Mouse (Mus musculus): ENCODE data around the gene Rdm1.
"Not testable (repeated sequence)": the region's sequence is repeated elsewhere in the genome, so short reads cannot be mapped to it uniquely, and the experiment has no call there.

The Rdm1 gene

GRCm38 (mm10) chr11:101626995-101627856, at the start of gene Rdm1:
Rdm1 (plus strand) TSS chr11:101627195.
- peak; percentile 94 for DNase-seq (ENCODE audit: low read depth)

GRCm38 (mm10) chr11:101581081-101581764, 45.8 kb upstream of the Rdm1 start:
- DNase-seq (ENCODE audit: low read depth): no peak

GRCm38 (mm10) chr11:101582054-101583035, 44.6 kb upstream of the Rdm1 start, which contains the start of gene Tmem106a:
Tmem106a (plus strand) TSS chr11:101582242.
- peak; percentile 87 for DNase-seq (ENCODE audit: low read depth)

GRCm38 (mm10) chr11:101583205-101583604, 43.8 kb upstream of the Rdm1 start:
- no peak for DNase-seq (ENCODE audit: low read depth)

GRCm38 (mm10) chr11:101585031-101585430, 42.0 kb upstream of the Rdm1 start:
- DNase-seq (ENCODE audit: low read depth): not testable (repeated sequence)

GRCm38 (mm10) chr11:101585805-101586204, 41.2 kb upstream of the Rdm1 start:
- DNase-seq (ENCODE audit: low read depth): no peak

- DNase-seq (ENCODE audit: low read depth): no peak
Measured at GRCm38 (mm10) chr11:101587676-101588075, 39.3 kb upstream of the Rdm1 start.

- DNase-seq (ENCODE audit: low read depth): no peak
Measured at GRCm38 (mm10) chr11:101588868-101589267, 38.1 kb upstream of the Rdm1 start.

- DNase-seq (ENCODE audit: low read depth): peak; percentile 86
Measured at GRCm38 (mm10) chr11:101589444-101589843, 37.6 kb upstream of the Rdm1 start.

- no peak for DNase-seq (ENCODE audit: low read depth)
Measured at GRCm38 (mm10) chr11:101589989-101590624, 36.9 kb upstream of the Rdm1 start.

- DNase-seq (ENCODE audit: low read depth): no peak
Measured at GRCm38 (mm10) chr11:101599156-101599555, 27.8 kb upstream of the Rdm1 start, which contains the start of gene Gm11634. Gm11634 (minus strand) TSS chr11:101599256.

- DNase-seq (ENCODE audit: low read depth): peak; percentile 89
Measured at GRCm38 (mm10) chr11:101602491-101602890, 24.5 kb upstream of the Rdm1 start.

GRCm38 (mm10) chr11:101604116-101604515, 22.9 kb upstream of the Rdm1 start:
- no peak for DNase-seq (ENCODE audit: low read depth)

- DNase-seq (ENCODE audit: low read depth): peak; percentile 86
Measured at GRCm38 (mm10) chr11:101604531-101605453, 22.2 kb upstream of the Rdm1 start.

GRCm38 (mm10) chr11:101607134-101607533, 19.9 kb upstream of the Rdm1 start:
- not testable (repeated sequence) for DNase-seq (ENCODE audit: low read depth)

GRCm38 (mm10) chr11:101610445-101610844, 16.6 kb upstream of the Rdm1 start:
- no peak for DNase-seq (ENCODE audit: low read depth)

GRCm38 (mm10) chr11:101613596-101613995, 13.4 kb upstream of the Rdm1 start:
- no peak for DNase-seq (ENCODE audit: low read depth)

- DNase-seq (ENCODE audit: low read depth): no peak
Measured at GRCm38 (mm10) chr11:101614116-101614515, 12.9 kb upstream of the Rdm1 start.

GRCm38 (mm10) chr11:101615380-101615779, 11.6 kb upstream of the Rdm1 start:
- DNase-seq (ENCODE audit: low read depth): no peak

GRCm38 (mm10) chr11:101616104-101616503, 10.9 kb upstream of the Rdm1 start:
- no peak for DNase-seq (ENCODE audit: low read depth)
